Mouse (Mus musculus): ENCODE data around the gene Atp2b2. TPM values are rescaled to one million over a fixed set of nuclear protein-coding genes. Genes with fewer than 3 reads are reported as not detected.
"Not testable (repeated sequence)": the region's sequence is repeated elsewhere in the genome, so short reads cannot be mapped to it uniquely, and the experiment has no call there.

Atp2b2 gene
- polyA plus RNA-seq, 1 experiment from 2014 or later: 34.2 TPM

GRCm38 (mm10) chr6:113719878-113720277 lies 322.5 kb downstream of the Atp2b2 start, which contains the start of gene Ghrl:
TSS of gene Ghrl (minus strand) at chr6:113719880.
- Histone ChIP-seq H3K9me3 (ENCODE audit: control insufficient read depth, low read length) (no peaks in the 10 kb centered on the region), H3K4me2 (replicated peaks) (no peak within 1 kb of the TSS), H3K4me1 (replicated peaks; ENCODE audit: control insufficient read depth, insufficient read depth, low read length) (no peaks in the 10 kb centered on the region), H3K27ac (no peak within 1 kb of the TSS), H3K4me3 (replicated peaks; ENCODE audit: low read length) (no peak within 1 kb of the TSS), H3K9ac (no peak within 1 kb of the TSS), H3K27me3 (ENCODE audit: control insufficient read depth, insufficient read depth, low read length) (no peaks in the 10 kb centered on the region), H3K36me3 (replicated peaks; ENCODE audit: control insufficient read depth, insufficient read depth) (peaks cover 86% of the 10 kb centered on the region)
- no peak for DNase-seq (ENCODE audit: low spot score)
- no peak for ATAC-seq (ENCODE audit: low FRiP score)
- 94% methylated on average over 3 of the region's 3 CpGs for WGBS

GRCm38 (mm10) chr6:113717541-113717940 lies 324.9 kb downstream of the Atp2b2 start:
- peaks cover 86% of the 10 kb centered on the region for H3K36me3 ChIP-seq (replicated peaks; ENCODE audit: control insufficient read depth, insufficient read depth)
- no peak overlapping the region for H3K4me2 ChIP-seq (replicated peaks)
- no peak overlapping the region for H3K4me3 ChIP-seq (replicated peaks; ENCODE audit: low read length)
- no peak for DNase-seq (ENCODE audit: low spot score)
- H3K27me3 ChIP-seq (ENCODE audit: control insufficient read depth, insufficient read depth, low read length): no peaks in the 10 kb centered on the region
- H3K9me3 ChIP-seq (ENCODE audit: control insufficient read depth, low read length): no peaks in the 10 kb centered on the region
- H3K27ac ChIP-seq: no peak overlapping the region
- no peaks in the 10 kb centered on the region for H3K4me1 ChIP-seq (replicated peaks; ENCODE audit: control insufficient read depth, insufficient read depth, low read length)
- 97% methylated on average over 3 of the region's 3 CpGs for WGBS
- no peak overlapping the region for H3K9ac ChIP-seq
- ATAC-seq (ENCODE audit: low FRiP score): no peak

- no peak for ATAC-seq (ENCODE audit: low FRiP score)
- peaks cover 96% of the 10 kb centered on the region for H3K36me3 ChIP-seq (replicated peaks; ENCODE audit: control insufficient read depth, insufficient read depth)
Observed at GRCm38 (mm10) chr6:113714797-113715196, 327.6 kb downstream of the Atp2b2 start.

GRCm38 (mm10) chr6:113714276-113714675 lies 328.1 kb downstream of the Atp2b2 start:
- DNase-seq (ENCODE audit: low spot score): no peak
- Histone ChIP-seq H3K4me2 (replicated peaks) (no peak overlapping the region), H3K9ac (no peak overlapping the region), H3K9me3 (ENCODE audit: control insufficient read depth, low read length) (no peaks in the 10 kb centered on the region), H3K4me3 (replicated peaks; ENCODE audit: low read length) (no peak overlapping the region), H3K36me3 (replicated peaks; ENCODE audit: control insufficient read depth, insufficient read depth) (peaks cover 96% of the 10 kb centered on the region), H3K4me1 (replicated peaks; ENCODE audit: control insufficient read depth, insufficient read depth, low read length) (no peaks in the 10 kb centered on the region), H3K27me3 (ENCODE audit: control insufficient read depth, insufficient read depth, low read length) (no peaks in the 10 kb centered on the region), H3K27ac (no peak overlapping the region)
- ATAC-seq (ENCODE audit: low FRiP score): no peak
- WGBS: 90% methylated on average over 2 of the region's 2 CpGs

More at GRCm38 (mm10) chr6:113714797-113715196, 327.6 kb downstream of the Atp2b2 start:
- DNase-seq (ENCODE audit: low spot score): no peak
- no peaks in the 10 kb centered on the region for H3K9me3 ChIP-seq (ENCODE audit: control insufficient read depth, low read length)
- H3K27me3 ChIP-seq (ENCODE audit: control insufficient read depth, insufficient read depth, low read length): no peaks in the 10 kb centered on the region
- no peak overlapping the region for H3K4me2 ChIP-seq (replicated peaks)
- H3K27ac ChIP-seq: no peak overlapping the region
- H3K9ac ChIP-seq: no peak overlapping the region
- WGBS: 72% methylated on average over 1 of the region's 1 CpGs
- no peaks in the 10 kb centered on the region for H3K4me1 ChIP-seq (replicated peaks; ENCODE audit: control insufficient read depth, insufficient read depth, low read length)
- no peak overlapping the region for H3K4me3 ChIP-seq (replicated peaks; ENCODE audit: low read length)

GRCm38 (mm10) chr6:113713389-113713788 lies 329.0 kb downstream of the Atp2b2 start:
- not testable (repeated sequence) for H3K4me3 ChIP-seq (replicated peaks; ENCODE audit: low read length); ATAC-seq (ENCODE audit: low FRiP score); DNase-seq (ENCODE audit: low spot score); H3K27me3 ChIP-seq (ENCODE audit: control insufficient read depth, insufficient read depth, low read length); H3K27ac ChIP-seq; H3K4me2 ChIP-seq (replicated peaks); H3K4me1 ChIP-seq (replicated peaks; ENCODE audit: control insufficient read depth, insufficient read depth, low read length); H3K9ac ChIP-seq; H3K9me3 ChIP-seq (ENCODE audit: control insufficient read depth, low read length)
- whole genome bisulfite sequencing: 97% methylated on average over 4 of the region's 5 CpGs
- H3K36me3 ChIP-seq (replicated peaks; ENCODE audit: control insufficient read depth, insufficient read depth): peaks cover 96% of the 10 kb centered on the region

- WGBS: 91% methylated on average over 3 of the region's 3 CpGs
- peaks cover 97% of the 10 kb centered on the region for H3K36me3 ChIP-seq (replicated peaks; ENCODE audit: control insufficient read depth, insufficient read depth)
- ATAC-seq (ENCODE audit: low FRiP score) (no peak), DNase-seq (ENCODE audit: low spot score) (no peak)
- no peaks in the 10 kb centered on the region for H3K9me3 ChIP-seq (ENCODE audit: control insufficient read depth, low read length)
- no peak overlapping the region for H3K27ac ChIP-seq
- no peaks in the 10 kb centered on the region for H3K27me3 ChIP-seq (ENCODE audit: control insufficient read depth, insufficient read depth, low read length)
- H3K4me1 ChIP-seq (replicated peaks; ENCODE audit: control insufficient read depth, insufficient read depth, low read length): no peaks in the 10 kb centered on the region
- H3K9ac ChIP-seq: no peak overlapping the region
- H3K4me3 ChIP-seq (replicated peaks; ENCODE audit: low read length): no peak overlapping the region
- H3K4me2 ChIP-seq (replicated peaks): no peak overlapping the region
Observed at GRCm38 (mm10) chr6:113712718-113713117, 329.7 kb downstream of the Atp2b2 start.

- peak; percentile 72 for ATAC-seq (ENCODE audit: low FRiP score)
- Histone ChIP-seq H3K9me3 (ENCODE audit: control insufficient read depth, low read length) (no peaks in the 10 kb centered on the region), H3K27ac (peak overlapping the region; percentile 88), H3K4me1 (replicated peaks; ENCODE audit: control insufficient read depth, insufficient read depth, low read length) (peaks cover 17% of the 10 kb centered on the region), H3K27me3 (ENCODE audit: control insufficient read depth, insufficient read depth, low read length) (no peaks in the 10 kb centered on the region), H3K36me3 (replicated peaks; ENCODE audit: control insufficient read depth, insufficient read depth) (peaks cover 15% of the 10 kb centered on the region), H3K9ac (peak overlapping the region; percentile 83), H3K4me2 (replicated peaks) (peak overlapping the region; percentile 92), H3K4me3 (replicated peaks; ENCODE audit: low read length) (peak overlapping the region; percentile 95)
- under 1% methylated on average over 93 of the region's 113 CpGs for WGBS
- no peak for DNase-seq (ENCODE audit: low spot score)
Observed at GRCm38 (mm10) chr6:113697222-113698205, 344.9 kb downstream of the Atp2b2 start.

GRCm38 (mm10) chr6:113696582-113697221 lies 345.7 kb downstream of the Atp2b2 start, which contains the start of gene Tatdn2:
TSS of gene Tatdn2 (plus strand) at chr6:113697050.
- under 1% methylated on average over 55 of the region's 58 CpGs for WGBS
- peak within 1 kb of the TSS; percentile 92 for H3K4me2 ChIP-seq (replicated peaks)
- H3K27me3 ChIP-seq (ENCODE audit: control insufficient read depth, insufficient read depth, low read length): no peaks in the 10 kb centered on the region
- H3K27ac ChIP-seq: peak within 1 kb of the TSS; percentile 88
- H3K9ac ChIP-seq: peak within 1 kb of the TSS; percentile 83
- peaks cover 7% of the 10 kb centered on the region for H3K36me3 ChIP-seq (replicated peaks; ENCODE audit: control insufficient read depth, insufficient read depth)
- DNase-seq (ENCODE audit: low spot score) (peak; percentile 93), ATAC-seq (ENCODE audit: low FRiP score) (peak; percentile 99)
- peaks cover 17% of the 10 kb centered on the region for H3K4me1 ChIP-seq (replicated peaks; ENCODE audit: control insufficient read depth, insufficient read depth, low read length)
- H3K9me3 ChIP-seq (ENCODE audit: control insufficient read depth, low read length): no peaks in the 10 kb centered on the region
- peak within 1 kb of the TSS; percentile 95 for H3K4me3 ChIP-seq (replicated peaks; ENCODE audit: low read length)

GRCm38 (mm10) chr6:113695766-113696355 lies 346.6 kb downstream of the Atp2b2 start:
- ATAC-seq (ENCODE audit: low FRiP score): no peak
- WGBS: 88% methylated on average over 4 of the region's 4 CpGs

More at GRCm38 (mm10) chr6:113695766-113696355, 346.6 kb downstream of the Atp2b2 start:
- Histone ChIP-seq H3K27ac (peak overlapping the region; percentile 88), H3K36me3 (replicated peaks; ENCODE audit: control insufficient read depth, insufficient read depth) (no peaks in the 10 kb centered on the region; the same call in 1 of the 2 replicates), H3K4me1 (replicated peaks; ENCODE audit: control insufficient read depth, insufficient read depth, low read length) (peaks cover 18% of the 10 kb centered on the region), H3K9ac (peak overlapping the region; percentile 43; the same call in 1 of the 2 replicates), H3K4me3 (replicated peaks; ENCODE audit: low read length) (peak overlapping the region; percentile 95), H3K4me2 (replicated peaks) (peak overlapping the region; percentile 92), H3K9me3 (ENCODE audit: control insufficient read depth, low read length) (no peaks in the 10 kb centered on the region), H3K27me3 (ENCODE audit: control insufficient read depth, insufficient read depth, low read length) (no peaks in the 10 kb centered on the region)
- DNase-seq (ENCODE audit: low spot score): no peak
